Mouse (Mus musculus) heart, embryonic 10.5 days (tissue): ENCODE measurements at regions not wholly inside any gene's neighbourhood (a gene's known extent, or its start where the extent isn't known, plus 50 kb on each side); places are given as distances from the start of the nearest gene placed in this dataset.

Experiments
- DNase-seq: peaks from one replicate; pipeline ENCODE4 v3.0.0-alpha.2; 2017; ENCODE audit warnings: low spot score
- H3K27ac ChIP-seq: fragments of 300-500 bp; sonication (generic); 2 replicates; pipeline ENCODE4 v1.5.1; 2016; ENCODE audit warnings: mild to moderate bottlenecking
- H3K27me3 ChIP-seq: fragments of 300-500 bp; sonication (generic); 2 replicates; pipeline ENCODE4 v1.6.1; 2016; ENCODE audit warnings: mild to moderate bottlenecking; ENCODE audit not compliant: poor library complexity, insufficient read depth, severe bottlenecking
- H3K36me3 ChIP-seq: fragments of 300-500 bp; sonication (generic); 2 replicates; pipeline ENCODE4 v1.6.1; 2016; ENCODE audit warnings: mild to moderate bottlenecking, moderate library complexity
- H3K4me1 ChIP-seq: fragments of 300-500 bp; sonication (generic); 2 replicates; pipeline ENCODE4 v1.6.1; 2016; ENCODE audit warnings: mild to moderate bottlenecking
- H3K4me3 ChIP-seq: fragments of 300-500 bp; sonication (generic); 2 replicates; pipeline ENCODE4 v1.5.1; 2016; ENCODE audit warnings: mild to moderate bottlenecking, moderate library complexity
- H3K9me3 ChIP-seq: fragments of 300-500 bp; sonication (generic); 2 replicates; pipeline ENCODE4 v1.6.1; 2016; ENCODE audit warnings: mild to moderate bottlenecking, moderate library complexity
- WGBS: fragments of 180-500 bp; shearing (Covaris S2); methylation state at CpG from one replicate; pipeline ENCODE4 v1.1.7; 2016; 5-methylcytosine and 5-hydroxymethylcytosine counted together

GRCm38 (mm10) chr17:48616205-48616604 is 161.5 kb downstream of the Unc5cl start:
- 29% methylated on average over 4 of the region's 4 CpGs for WGBS
- Histone ChIP-seq H3K27me3 (peaks cover 4% of the 10 kb centered on the region; the same call in 1 of the 2 replicates), H3K27ac (no peak overlapping the region), H3K36me3 (no peaks in the 10 kb centered on the region), H3K9me3 (peaks cover 5% of the 10 kb centered on the region; the same call in 1 of the 2 replicates), H3K4me3 (no peak overlapping the region), H3K4me1 (no peaks in the 10 kb centered on the region)
- DNase-seq: peak; percentile 53

GRCm38 (mm10) chr17:48620896-48621295 is 166.2 kb downstream of the Unc5cl start:
- Histone ChIP-seq H3K9me3 (0 out of 2 replicates have a peak, but pooled peaks cover 3% of the 10 kb centered on the region), H3K4me1 (no peaks in the 10 kb centered on the region), H3K36me3 (no peaks in the 10 kb centered on the region), H3K27me3 (peaks cover 4% of the 10 kb centered on the region; the same call in 1 of the 2 replicates), H3K27ac (no peak overlapping the region), H3K4me3 (no peak overlapping the region)
- WGBS: 47% methylated on average over 2 of the region's 2 CpGs
- DNase-seq: no peak

DNA sequence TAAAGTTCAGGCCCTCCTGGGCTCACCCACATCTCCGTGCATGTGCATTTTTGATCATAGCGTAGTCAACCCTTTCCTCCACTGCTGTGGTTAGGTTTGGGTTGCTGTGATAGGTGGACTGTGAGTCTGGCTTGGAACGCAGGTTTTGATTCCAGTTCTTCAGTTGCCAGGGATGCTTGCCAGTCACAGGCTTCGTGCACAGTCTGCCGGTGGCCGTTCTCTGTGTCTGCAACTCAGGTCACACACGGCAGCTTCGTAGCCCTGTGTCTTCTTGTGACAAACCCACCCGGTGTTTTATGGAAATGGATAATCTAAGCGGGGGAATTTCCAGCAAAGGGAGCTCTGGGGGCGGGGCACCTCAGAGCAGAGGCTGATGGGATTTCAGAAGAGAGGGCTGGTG is 167.0 kb downstream of the Unc5cl start:
- H3K27ac ChIP-seq: no peak overlapping the region
- WGBS: 89% methylated on average over 11 of the region's 11 CpGs

GRCm38 (mm10) chr17:48624937-48625336 is 170.2 kb downstream of the Unc5cl start:
- WGBS: 93% methylated on average over 14 of the region's 14 CpGs
- H3K4me1 ChIP-seq: no peaks in the 10 kb centered on the region
- no peak for DNase-seq
- no peak overlapping the region for H3K27ac ChIP-seq
- H3K27me3 ChIP-seq: no peaks in the 10 kb centered on the region
- 0 out of 2 replicates have a peak, but pooled peaks cover 3% of the 10 kb centered on the region for H3K9me3 ChIP-seq
- H3K36me3 ChIP-seq: no peaks in the 10 kb centered on the region
- no peak overlapping the region for H3K4me3 ChIP-seq

More for the DNA sequence above, 167.0 kb downstream of the Unc5cl start:
- no peak overlapping the region for H3K4me3 ChIP-seq
- DNase-seq: no peak
- H3K9me3 ChIP-seq: 0 out of 2 replicates have a peak, but pooled peaks cover 3% of the 10 kb centered on the region
- no peaks in the 10 kb centered on the region for H3K36me3 ChIP-seq
- H3K27me3 ChIP-seq: peaks cover 4% of the 10 kb centered on the region; the same call in 1 of the 2 replicates
- H3K4me1 ChIP-seq: no peaks in the 10 kb centered on the region

- 0 out of 2 replicates have a peak, but pooled peaks cover 3% of the 10 kb centered on the region for H3K9me3 ChIP-seq
- no peak for DNase-seq
- no peaks in the 10 kb centered on the region for H3K27me3 ChIP-seq
- H3K4me1 ChIP-seq: no peaks in the 10 kb centered on the region
- no peak overlapping the region for H3K4me3 ChIP-seq
- WGBS: 87% methylated on average over 6 of the region's 6 CpGs
- no peaks in the 10 kb centered on the region for H3K36me3 ChIP-seq
- H3K27ac ChIP-seq: no peak overlapping the region
Measured at GRCm38 (mm10) chr17:48625971-48626370, 171.3 kb downstream of the Unc5cl start.

DNA sequence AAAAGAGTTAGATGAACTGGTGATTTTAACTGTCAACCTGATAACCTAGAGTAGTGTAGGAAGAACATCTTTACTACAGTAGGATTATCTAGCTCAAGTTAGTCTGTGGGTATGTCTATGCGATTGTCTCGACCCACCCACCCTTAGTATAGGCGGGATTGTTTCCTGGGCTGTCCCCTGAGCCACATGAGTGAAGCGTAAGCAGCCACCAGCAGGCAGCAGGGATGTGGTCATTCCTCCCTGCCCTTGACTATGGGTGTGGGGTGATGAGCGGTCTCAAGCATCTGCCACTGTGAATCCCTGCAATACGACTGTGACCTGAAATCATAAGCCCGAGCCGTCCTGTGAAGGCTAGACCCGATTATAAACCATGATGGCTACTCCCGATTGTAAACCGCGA is 184.9 kb downstream of the Unc5cl start:
- 81% methylated on average over 12 of the region's 12 CpGs for WGBS
- no peak overlapping the region for H3K4me3 ChIP-seq
- DNase-seq: peak; percentile 68
- H3K27me3 ChIP-seq: 0 out of 2 replicates have a peak, but pooled peaks cover 3% of the 10 kb centered on the region
- no peaks in the 10 kb centered on the region for H3K36me3 ChIP-seq
- no peak overlapping the region for H3K27ac ChIP-seq
- H3K4me1 ChIP-seq: no peaks in the 10 kb centered on the region
- no peaks in the 10 kb centered on the region for H3K9me3 ChIP-seq

GRCm38 (mm10) chr17:48643533-48644019 is 188.9 kb downstream of the Unc5cl start:
- Histone ChIP-seq H3K9me3 (no peaks in the 10 kb centered on the region), H3K27me3 (0 out of 2 replicates have a peak, but pooled peaks cover 4% of the 10 kb centered on the region), H3K36me3 (no peaks in the 10 kb centered on the region), H3K27ac (no peak overlapping the region), H3K4me3 (no peak overlapping the region), H3K4me1 (0 out of 2 replicates have a peak, but pooled peaks cover 5% of the 10 kb centered on the region)
- WGBS: 17% methylated on average over 5 of the region's 5 CpGs
- DNase-seq: no peak

- Histone ChIP-seq H3K4me1 (0 out of 2 replicates have a peak, but pooled peaks cover 5% of the 10 kb centered on the region), H3K27me3 (0 out of 2 replicates have a peak, but pooled peaks cover 4% of the 10 kb centered on the region), H3K4me3 (no peak overlapping the region), H3K36me3 (no peaks in the 10 kb centered on the region), H3K9me3 (no peaks in the 10 kb centered on the region), H3K27ac (no peak overlapping the region)
- DNase-seq: no peak
- WGBS: 90% methylated on average over 1 of the region's 1 CpGs
Measured at GRCm38 (mm10) chr17:48645056-48645455, 190.4 kb downstream of the Unc5cl start.

GRCm38 (mm10) chr17:48646626-48647195 is 192.0 kb downstream of the Unc5cl start:
- H3K27me3 ChIP-seq: 0 out of 2 replicates have a peak, but pooled peaks cover 4% of the 10 kb centered on the region
- DNase-seq: no peak
- no peaks in the 10 kb centered on the region for H3K36me3 ChIP-seq
- no peak overlapping the region for H3K27ac ChIP-seq
- H3K4me1 ChIP-seq: 0 out of 2 replicates have a peak, but pooled peaks cover 5% of the 10 kb centered on the region
- WGBS: 38% methylated on average over 11 of the region's 11 CpGs
- H3K9me3 ChIP-seq: no peaks in the 10 kb centered on the region
- peak overlapping the region; percentile 50 for H3K4me3 ChIP-seq

DNA sequence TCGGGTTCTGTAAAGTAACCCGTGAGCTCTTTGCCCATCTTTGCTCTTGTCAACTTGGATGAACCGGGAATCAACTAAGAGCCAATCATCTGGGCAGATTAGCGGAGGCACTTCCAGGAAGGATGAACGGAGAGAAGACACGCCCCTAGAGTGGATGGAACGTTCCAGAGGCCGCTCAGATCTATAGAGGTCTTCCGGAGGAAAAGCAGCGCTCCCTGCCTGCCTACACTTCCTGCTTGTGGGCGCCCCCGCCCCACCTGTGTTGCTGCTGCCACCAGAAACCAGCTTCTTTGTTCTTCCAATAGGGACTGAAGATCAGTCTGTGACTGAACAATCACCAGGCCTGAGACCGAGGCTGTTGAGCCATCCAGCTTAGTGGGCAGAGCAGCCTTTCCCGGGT is 192.7 kb downstream of the Unc5cl start:
- no peak overlapping the region for H3K27ac ChIP-seq
- H3K4me1 ChIP-seq: 0 out of 2 replicates have a peak, but pooled peaks cover 5% of the 10 kb centered on the region
- H3K9me3 ChIP-seq: no peaks in the 10 kb centered on the region
- no peak for DNase-seq
- 38% methylated on average over 14 of the region's 14 CpGs for WGBS
- peak overlapping the region; percentile 50 for H3K4me3 ChIP-seq
- H3K27me3 ChIP-seq: 0 out of 2 replicates have a peak, but pooled peaks cover 4% of the 10 kb centered on the region
- no peaks in the 10 kb centered on the region for H3K36me3 ChIP-seq

- WGBS: 82% methylated on average over 13 of the region's 13 CpGs
- H3K9me3 ChIP-seq: no peaks in the 10 kb centered on the region
- H3K4me1 ChIP-seq: 0 out of 2 replicates have a peak, but pooled peaks cover 5% of the 10 kb centered on the region
- no peak overlapping the region for H3K4me3 ChIP-seq
- H3K27ac ChIP-seq: no peak overlapping the region
- no peaks in the 10 kb centered on the region for H3K27me3 ChIP-seq
- DNase-seq: no peak
- H3K36me3 ChIP-seq: no peaks in the 10 kb centered on the region
Measured at GRCm38 (mm10) chr17:48650556-48650955, 195.9 kb downstream of the Unc5cl start.

DNA sequence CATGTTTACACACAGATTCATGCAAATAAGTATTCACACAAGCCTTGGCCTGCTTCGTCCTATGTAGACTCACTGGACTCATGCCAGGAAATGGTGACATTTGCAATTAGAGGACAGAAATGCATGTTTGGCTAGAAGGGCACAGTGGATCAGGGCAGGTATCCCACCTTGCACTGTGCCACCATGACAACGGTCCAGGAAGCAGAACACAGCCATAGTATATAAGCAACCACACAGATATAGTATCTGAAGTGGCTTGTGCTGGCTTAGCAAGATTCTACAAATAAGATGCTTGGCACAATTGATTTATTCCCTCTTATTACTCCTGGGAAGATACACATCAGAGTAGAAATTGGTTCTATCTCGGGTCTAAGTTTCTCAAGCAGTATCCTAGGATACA is 218.0 kb downstream of the Unc5cl start:
- peak; percentile 66 for DNase-seq
- H3K4me3 ChIP-seq: no peak overlapping the region
- H3K27me3 ChIP-seq: no peaks in the 10 kb centered on the region
- 0 out of 2 replicates have a peak, but pooled peaks cover 3% of the 10 kb centered on the region for H3K9me3 ChIP-seq
- no peak overlapping the region for H3K27ac ChIP-seq
- H3K36me3 ChIP-seq: no peaks in the 10 kb centered on the region
- WGBS: 81% methylated on average over 3 of the region's 3 CpGs
- H3K4me1 ChIP-seq: no peaks in the 10 kb centered on the region

DNA sequence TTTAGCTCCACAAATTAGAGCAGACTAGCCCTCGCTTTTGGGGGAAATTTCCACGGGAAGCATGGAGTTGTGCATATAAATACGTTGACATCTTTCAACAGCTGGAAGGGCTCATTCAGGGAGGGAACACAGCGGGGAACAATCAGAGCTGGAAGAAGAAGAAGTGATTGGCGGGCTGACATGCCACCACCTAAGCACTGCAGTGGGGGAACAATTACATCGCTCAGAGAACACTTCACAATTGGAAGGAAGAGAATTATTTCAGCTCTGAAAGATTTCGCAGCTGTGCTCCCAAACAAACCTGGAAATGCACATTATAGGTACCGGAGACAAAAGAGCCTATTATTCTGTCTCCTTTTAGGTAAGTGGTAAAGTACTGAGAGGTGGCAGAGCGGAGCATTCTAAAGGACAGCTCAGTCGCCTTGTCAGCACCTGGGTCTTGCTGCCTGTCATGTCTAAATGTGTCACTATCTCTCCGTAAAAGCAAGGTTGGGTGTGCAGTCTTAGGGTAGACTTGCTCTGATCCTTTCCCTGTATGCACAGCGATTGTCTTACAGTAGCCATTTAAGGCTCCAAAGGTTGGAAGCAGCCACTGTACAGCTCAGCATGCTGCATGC is 223.6 kb downstream of the Unc5cl start:
- H3K9me3 ChIP-seq: 0 out of 2 replicates have a peak, but pooled peaks cover 3% of the 10 kb centered on the region
- no peak overlapping the region for H3K27ac ChIP-seq
- 60% methylated on average over 12 of the region's 12 CpGs for WGBS
- no peaks in the 10 kb centered on the region for H3K36me3 ChIP-seq
- H3K4me1 ChIP-seq: 0 out of 2 replicates have a peak, but pooled peaks cover 2% of the 10 kb centered on the region
- peak; percentile 62 for DNase-seq
- H3K4me3 ChIP-seq: no peak overlapping the region
- H3K27me3 ChIP-seq: no peaks in the 10 kb centered on the region
